Mouse (Mus musculus) embryonic facial prominence, embryonic 13.5 days (tissue): ENCODE measurements around the gene Fam178b. TPM values are rescaled to one million over a fixed set of nuclear protein-coding genes. Genes with fewer than 3 reads are reported as not detected.
"Not testable (repeated sequence)": the region's sequence is repeated elsewhere in the genome, so short reads cannot be mapped to it uniquely, and the experiment has no call there.

Experiments
- ATAC-seq: fragments of 200-750 bp; cut with Nextera tagmentation; 2 replicates; pipeline ENCODE4 v1.8.0; 2017; ENCODE audit warnings: low read depth; ENCODE audit not compliant: insufficient number of reproducible peaks, insufficient read depth, low FRiP score, low TSS enrichment
- H3K27ac ChIP-seq: fragments of 300-500 bp; sonication (generic); 2 replicates; pipeline ENCODE4 v1.5.1; 2015; ENCODE audit warnings: moderate library complexity, mild to moderate bottlenecking, inconsistent platforms
- H3K27me3 ChIP-seq: fragments of 300-500 bp; sonication (generic); 2 replicates; pipeline ENCODE4 v1.6.1; 2015; ENCODE audit warnings: mild to moderate bottlenecking, inconsistent platforms
- H3K36me3 ChIP-seq: fragments of 300-500 bp; sonication (generic); 2 replicates; pipeline ENCODE4 v1.6.1; 2015; ENCODE audit warnings: mild to moderate bottlenecking, inconsistent platforms
- H3K4me1 ChIP-seq: fragments of 300-500 bp; sonication (generic); 2 replicates; pipeline ENCODE4 v1.6.1; 2015; ENCODE audit warnings: inconsistent platforms
- H3K4me2 ChIP-seq: fragments of 300-500 bp; sonication (generic); 2 replicates; pipeline ENCODE4 v1.6.1; 2015; ENCODE audit warnings: moderate library complexity, mild to moderate bottlenecking, inconsistent platforms
- H3K4me3 ChIP-seq: fragments of 300-500 bp; sonication (generic); 2 replicates; pipeline ENCODE4 v1.5.1; 2015; ENCODE audit warnings: mild to moderate bottlenecking, inconsistent platforms
- H3K9ac ChIP-seq: fragments of 300-500 bp; sonication (generic); 2 replicates; pipeline ENCODE4 v1.6.1; 2015; ENCODE audit warnings: mild to moderate bottlenecking, inconsistent platforms
- H3K9me3 ChIP-seq: fragments of 300-500 bp; sonication (generic); 2 replicates; pipeline ENCODE4 v1.6.1; 2016; ENCODE audit warnings: inconsistent platforms
- WGBS: fragments of 180-500 bp; shearing (Covaris S2); methylation state at CpG from one replicate; pipeline ENCODE4 v1.1.7; 2015; ENCODE audit warnings: mixed read lengths; 5-methylcytosine and 5-hydroxymethylcytosine counted together
- polyA plus RNA-seq: library from polyadenylated mRNA; unstranded; fragments of >200 nt; fragmentation: Nextera tagmentation; extraction: Ambion mirVana; gene quantifications from 2 replicates; pipeline ENCODE4 v1.2.1, GENCODE M21; 2015

Fam178b gene
- polyA plus RNA-seq, 1 experiment from 2014 or later, result 0.81 TPM

DNA sequence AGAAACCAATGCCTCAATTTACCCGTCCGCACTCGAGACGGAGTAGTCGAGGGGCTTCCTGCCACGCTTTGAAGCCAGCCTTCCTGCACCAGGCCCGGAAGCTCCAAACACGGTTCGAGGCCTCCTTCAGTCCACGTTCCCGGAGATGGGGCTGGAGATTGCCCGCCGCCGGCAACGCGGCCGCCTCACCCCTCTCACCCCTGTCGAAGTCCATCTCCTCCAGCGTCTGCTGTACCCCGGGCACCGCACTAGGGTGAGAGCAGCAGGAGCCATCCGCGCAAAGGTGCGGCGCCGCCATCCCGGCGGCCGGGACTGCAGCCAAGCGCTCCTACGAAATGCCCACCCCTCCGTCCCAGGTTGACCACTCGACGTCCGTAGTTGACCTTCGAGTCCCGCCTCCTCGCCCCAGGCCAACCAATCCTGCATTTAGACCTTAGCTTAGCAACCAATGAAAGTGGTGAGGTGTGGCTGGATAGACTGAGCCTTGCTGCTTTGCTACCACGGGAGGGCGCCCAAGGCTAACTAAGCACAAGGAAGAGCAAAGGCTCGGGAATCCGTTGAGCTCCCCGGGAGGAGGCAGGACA is 136.0 kb downstream of the Fam178b start, which contains the start of gene Ankrd39:
TSS of gene Ankrd39 (minus strand) at position 558 of the 584 bp plus-strand sequence.
- peaks cover 54% of the 10 kb centered on the region for H3K4me1 ChIP-seq
- peak; percentile 88 for ATAC-seq
- H3K4me2 ChIP-seq, result peak within 1 kb of the TSS; percentile 74
- H3K9me3 ChIP-seq, result no peaks in the 10 kb centered on the region
- WGBS, result under 1% methylated on average over 43 of the region's 43 CpGs
- H3K4me3 ChIP-seq, result peak within 1 kb of the TSS; percentile 71
- peaks cover 47% of the 10 kb centered on the region for H3K36me3 ChIP-seq
- peak within 1 kb of the TSS; percentile 89 for H3K27ac ChIP-seq
- H3K9ac ChIP-seq, result peak within 1 kb of the TSS; percentile 78
- no peaks in the 10 kb centered on the region for H3K27me3 ChIP-seq

DNA sequence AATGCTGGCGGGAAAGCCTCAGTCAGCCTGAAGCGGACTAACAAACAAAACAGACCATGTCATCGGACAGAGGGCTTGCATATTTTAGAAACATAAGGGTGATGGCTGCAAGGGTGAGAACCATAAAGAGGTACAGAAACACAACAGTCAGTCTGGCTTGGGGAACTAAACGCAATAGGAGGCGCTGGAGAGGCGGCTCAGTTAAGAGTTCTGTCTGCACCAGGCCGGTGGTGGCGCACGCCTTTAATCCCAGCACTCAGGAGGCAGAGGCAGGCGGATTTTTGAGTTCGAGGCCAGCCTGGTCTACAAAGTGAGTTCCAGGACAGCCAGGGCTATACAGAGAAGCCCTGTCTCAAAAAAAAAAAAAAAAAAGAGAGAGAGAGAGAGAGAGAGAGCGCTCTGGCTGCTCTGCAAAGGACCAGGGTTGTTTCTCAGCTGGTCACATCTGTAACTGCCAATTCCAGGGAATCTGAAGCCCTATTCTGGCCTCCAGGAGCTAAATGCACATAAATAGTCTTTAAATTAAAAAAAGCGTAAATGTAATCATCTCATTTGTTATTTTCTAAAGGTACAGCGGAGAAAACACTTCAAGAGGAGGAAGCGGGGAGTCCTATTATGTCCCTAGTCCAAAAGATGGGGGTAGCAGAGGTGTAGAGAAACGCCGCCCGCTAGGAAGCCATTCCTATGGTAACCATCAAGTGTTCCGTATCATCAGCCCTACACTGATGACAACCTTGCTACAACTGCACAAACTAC is 137.0 kb downstream of the Fam178b start:
- Histone ChIP-seq H3K36me3 (peaks cover 46% of the 10 kb centered on the region), H3K4me2 (peak overlapping the region; percentile 74), H3K27me3 (no peaks in the 10 kb centered on the region), H3K9ac (peak overlapping the region; percentile 78), H3K9me3 (no peaks in the 10 kb centered on the region), H3K4me3 (peak overlapping the region; percentile 71), H3K4me1 (peaks cover 54% of the 10 kb centered on the region), H3K27ac (no peak overlapping the region)
- no peak for ATAC-seq
- 72% methylated on average over 19 of the region's 19 CpGs for WGBS

DNA sequence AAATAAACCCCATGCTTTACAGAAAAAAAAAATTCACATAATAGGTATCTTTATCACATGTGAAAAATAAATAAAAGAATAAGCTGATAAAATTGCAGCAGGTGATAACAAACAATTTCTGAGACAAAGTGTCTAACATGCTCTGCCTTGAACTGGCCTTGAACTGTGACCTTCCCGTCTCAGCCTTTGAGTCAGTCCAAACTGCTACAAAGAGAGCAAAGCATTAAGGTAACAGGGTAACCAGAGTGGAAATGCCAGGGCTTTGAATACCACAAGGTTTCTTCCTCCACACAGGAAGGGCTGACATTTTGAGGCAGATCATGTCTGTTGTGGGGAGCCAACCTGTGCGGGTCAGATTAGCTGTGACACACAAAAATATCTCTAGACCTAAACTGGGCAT is 137.6 kb downstream of the Fam178b start:
- H3K36me3 ChIP-seq, result peaks cover 45% of the 10 kb centered on the region
- no peak overlapping the region for H3K27ac ChIP-seq
- peaks cover 51% of the 10 kb centered on the region for H3K4me1 ChIP-seq
- H3K9ac ChIP-seq, result no peak overlapping the region
- 71% methylated on average over 2 of the region's 2 CpGs for WGBS
- H3K4me2 ChIP-seq, result no peak overlapping the region
- no peak overlapping the region for H3K4me3 ChIP-seq
- no peaks in the 10 kb centered on the region for H3K9me3 ChIP-seq
- H3K27me3 ChIP-seq, result no peaks in the 10 kb centered on the region
- no peak for ATAC-seq

DNA sequence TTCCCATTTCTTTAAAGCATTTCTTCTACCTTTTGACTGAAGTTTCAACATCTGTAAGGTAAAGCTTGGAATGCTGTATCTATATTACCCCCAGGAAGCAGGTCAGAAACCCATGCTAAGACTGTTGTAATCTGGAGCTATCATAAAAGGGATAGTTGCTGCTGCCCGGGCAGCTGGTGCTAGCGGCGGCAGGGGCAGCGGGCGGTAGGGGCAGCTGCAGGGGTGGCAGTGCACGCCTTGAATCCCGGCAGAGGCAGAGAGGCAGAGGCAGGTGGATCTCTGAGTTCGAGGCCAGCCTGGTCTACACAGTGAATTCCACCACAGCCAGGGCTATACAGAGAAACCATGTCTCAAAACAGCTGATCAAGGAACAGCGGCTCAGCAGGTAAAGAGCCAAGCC is 140.1 kb downstream of the Fam178b start:
- WGBS, result 92% methylated on average over 9 of the region's 9 CpGs
- H3K4me3 ChIP-seq, result no peak overlapping the region
- H3K9me3 ChIP-seq, result no peaks in the 10 kb centered on the region
- H3K9ac ChIP-seq, result no peak overlapping the region
- no peak for ATAC-seq
- peaks cover 44% of the 10 kb centered on the region for H3K36me3 ChIP-seq
- no peak overlapping the region for H3K27ac ChIP-seq
- H3K4me1 ChIP-seq, result peaks cover 26% of the 10 kb centered on the region
- no peak overlapping the region for H3K4me2 ChIP-seq
- no peaks in the 10 kb centered on the region for H3K27me3 ChIP-seq

GRCm38 (mm10) chr1:36541844-36542243 is 141.1 kb downstream of the Fam178b start:
- Histone ChIP-seq H3K36me3 (peaks cover 47% of the 10 kb centered on the region), H3K9ac (no peak overlapping the region), H3K4me2 (no peak overlapping the region), H3K4me3 (no peak overlapping the region), H3K9me3 (no peaks in the 10 kb centered on the region), H3K27ac (no peak overlapping the region), H3K4me1 (peaks cover 18% of the 10 kb centered on the region), H3K27me3 (no peaks in the 10 kb centered on the region)
- WGBS, result 96% methylated on average over 16 of the region's 16 CpGs
- no peak; the same call in 1 of the 2 replicates for ATAC-seq

DNA sequence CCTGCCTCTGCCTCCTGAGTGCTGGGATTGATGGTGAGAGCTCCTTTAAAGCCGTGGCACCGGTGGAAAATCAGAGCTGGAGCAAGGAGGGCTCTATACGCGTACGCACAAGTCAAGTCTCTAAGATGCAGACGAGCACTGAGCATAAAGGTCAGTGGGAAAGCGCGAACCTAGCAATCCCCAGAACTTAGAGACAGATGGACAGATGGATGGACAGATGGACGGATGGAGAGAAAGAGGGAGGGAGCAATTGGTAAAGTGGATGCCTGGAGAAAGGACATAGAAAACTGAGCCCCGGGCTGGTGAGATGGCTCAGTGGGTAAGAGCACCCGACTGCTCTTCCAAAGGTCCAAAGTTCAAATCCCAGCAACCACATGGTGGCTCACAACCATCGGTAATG is 142.2 kb downstream of the Fam178b start:
- H3K9me3 ChIP-seq, result no peaks in the 10 kb centered on the region
- H3K36me3 ChIP-seq, result peaks cover 47% of the 10 kb centered on the region
- ATAC-seq, result no peak
- WGBS, result 92% methylated on average over 12 of the region's 12 CpGs
- no peaks in the 10 kb centered on the region for H3K27me3 ChIP-seq
- H3K27ac ChIP-seq, result no peak overlapping the region
- no peak overlapping the region for H3K4me2 ChIP-seq
- H3K4me3 ChIP-seq, result no peak overlapping the region
- no peak overlapping the region for H3K9ac ChIP-seq
- H3K4me1 ChIP-seq, result peaks cover 12% of the 10 kb centered on the region

GRCm38 (mm10) chr1:36540132-36540531 is 142.9 kb downstream of the Fam178b start:
- no peak for ATAC-seq
- H3K9ac ChIP-seq, result no peak overlapping the region
- H3K4me1 ChIP-seq, result peaks cover 12% of the 10 kb centered on the region
- H3K9me3 ChIP-seq, result no peaks in the 10 kb centered on the region
- H3K27ac ChIP-seq, result no peak overlapping the region
- no peaks in the 10 kb centered on the region for H3K27me3 ChIP-seq
- no peak overlapping the region for H3K4me3 ChIP-seq
- 91% methylated on average over 11 of the region's 11 CpGs for WGBS
- H3K4me2 ChIP-seq, result no peak overlapping the region
- peaks cover 47% of the 10 kb centered on the region for H3K36me3 ChIP-seq

DNA sequence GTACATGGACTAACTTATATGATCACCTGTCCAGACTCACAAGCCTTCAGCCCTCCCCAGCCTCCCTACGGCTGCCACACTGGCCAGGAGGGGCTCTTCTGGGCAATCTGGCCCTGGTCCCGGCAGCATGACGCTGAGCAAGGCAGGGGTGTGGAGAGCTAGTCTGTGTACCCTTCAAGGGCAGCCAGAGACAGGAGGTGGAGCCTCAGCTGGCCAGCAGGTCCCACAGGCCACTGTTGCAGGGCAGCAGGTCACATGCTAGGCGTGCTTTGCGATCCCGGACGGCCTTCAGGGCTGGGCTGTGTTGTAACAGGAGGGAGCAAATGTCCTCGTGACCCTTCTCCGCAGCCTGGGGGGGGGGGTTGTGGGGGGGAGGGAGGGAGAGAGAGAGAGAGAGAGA is 143.8 kb downstream of the Fam178b start, which contains the start of gene Gm42417:
TSS of gene Gm42417 (minus strand) at position 244 of the 400 bp plus-strand sequence.
- no peak within 1 kb of the TSS for H3K27ac ChIP-seq
- peaks cover 47% of the 10 kb centered on the region for H3K36me3 ChIP-seq
- H3K27me3 ChIP-seq, result no peaks in the 10 kb centered on the region

DNA sequence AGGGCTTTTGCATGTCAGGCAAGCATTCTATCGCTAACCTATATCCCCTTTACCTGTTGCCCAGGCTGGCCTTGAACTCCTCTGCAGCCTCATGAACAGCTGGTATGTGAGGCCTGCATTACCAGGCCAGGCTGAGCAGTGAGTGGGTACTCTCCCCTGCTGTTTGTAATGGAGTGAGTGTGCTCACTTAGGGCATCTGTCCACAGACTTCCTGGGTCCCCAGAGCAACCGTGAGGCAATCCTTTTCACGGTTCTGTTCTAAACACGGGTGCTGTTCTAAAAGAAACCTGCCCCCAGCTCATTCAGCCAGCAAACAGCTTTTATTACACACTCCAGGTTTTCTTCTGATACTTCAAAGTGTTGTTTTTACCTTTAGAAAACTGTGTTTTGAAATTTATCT is 144.3 kb downstream of the Fam178b start:
- ATAC-seq, result no peak
- WGBS, result 80% methylated on average over 4 of the region's 4 CpGs

More for the DNA sequence above, 143.8 kb downstream of the Fam178b start, which contains the start of gene Gm42417:
- Histone ChIP-seq H3K4me3 (no peak within 1 kb of the TSS), H3K4me1 (peaks cover 14% of the 10 kb centered on the region), H3K9ac (no peak within 1 kb of the TSS), H3K9me3 (no peaks in the 10 kb centered on the region), H3K4me2 (no peak within 1 kb of the TSS)
- ATAC-seq, result no peak
- WGBS, result 56% methylated on average over 9 of the region's 9 CpGs

DNA sequence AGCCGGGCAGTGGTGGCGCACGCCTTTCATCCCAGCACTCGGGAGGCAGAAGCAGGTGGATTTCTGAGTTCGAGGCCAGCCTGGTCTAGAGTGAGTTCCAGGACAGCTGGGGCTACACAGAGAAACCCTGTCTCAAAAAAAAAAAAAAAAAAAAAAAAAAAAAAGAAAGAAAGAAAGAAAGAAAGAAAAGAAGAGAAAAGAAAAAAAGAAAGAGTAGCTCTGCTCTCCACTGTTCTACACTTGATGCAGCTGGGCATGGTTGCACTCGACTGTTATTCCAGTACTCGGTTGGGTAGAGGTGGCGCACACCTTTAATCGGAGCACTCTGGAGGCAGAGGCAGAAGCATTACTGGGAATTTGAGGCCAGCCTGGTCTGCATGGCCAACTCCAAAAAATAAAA is 146.2 kb downstream of the Fam178b start, which contains the start of gene Ankrd23:
TSS of gene Ankrd23 (minus strand) at position 101 of the 400 bp plus-strand sequence.
- H3K4me2 ChIP-seq, H3K9me3 ChIP-seq, H3K9ac ChIP-seq, H3K27me3 ChIP-seq, ATAC-seq, H3K4me3 ChIP-seq, H3K27ac ChIP-seq: not testable (repeated sequence)
- Histone ChIP-seq H3K4me1 (0 out of 2 replicates have a peak, but pooled peaks cover 13% of the 10 kb centered on the region), H3K36me3 (peaks cover 37% of the 10 kb centered on the region)
- WGBS, result 91% methylated on average over 9 of the region's 9 CpGs

More for the DNA sequence above, 144.3 kb downstream of the Fam178b start:
- Histone ChIP-seq H3K27ac (no peak overlapping the region), H3K4me1 (peaks cover 14% of the 10 kb centered on the region), H3K9ac (no peak overlapping the region), H3K9me3 (no peaks in the 10 kb centered on the region), H3K4me3 (no peak overlapping the region), H3K4me2 (no peak overlapping the region), H3K27me3 (no peaks in the 10 kb centered on the region), H3K36me3 (peaks cover 47% of the 10 kb centered on the region)

- Histone ChIP-seq H3K27ac (no peak overlapping the region), H3K4me1 (0 out of 2 replicates have a peak, but pooled peaks cover 13% of the 10 kb centered on the region), H3K4me3 (no peak overlapping the region), H3K9me3 (no peaks in the 10 kb centered on the region), H3K9ac (no peak overlapping the region), H3K27me3 (no peaks in the 10 kb centered on the region), H3K4me2 (no peak overlapping the region), H3K36me3 (peaks cover 37% of the 10 kb centered on the region)
- ATAC-seq, result no peak
- WGBS, result 56% methylated on average over 8 of the region's 8 CpGs
Measured at GRCm38 (mm10) chr1:36536397-36536728, 146.6 kb downstream of the Fam178b start.
